Mouse (Mus musculus) forebrain, embryonic 14.5 days (tissue): Measurements from ENCODE around the gene Adam30. TPM values are rescaled to one million over a fixed set of nuclear protein-coding genes. Genes with fewer than 3 reads are reported as not detected.

Experiments used
- ATAC-seq: fragments of 200-750 bp; cut with Nextera tagmentation; 2 replicates; pipeline ENCODE4 v1.8.0; 2017; ENCODE audit warnings: mild to moderate bottlenecking, moderate library complexity
- DNase-seq: peaks from one replicate; pipeline ENCODE4 v3.0.0-alpha.2; 2015; ENCODE audit warnings: low spot score
- H3K27ac ChIP-seq: fragments of 300-500 bp; sonication (generic); 2 replicates; pipeline ENCODE4 v1.5.1; 2014; ENCODE audit warnings: low read depth, mild to moderate bottlenecking, control low read depth, low read length, moderate library complexity
- H3K27me3 ChIP-seq: fragments of 300-500 bp; sonication (generic); replicated peaks from 2 replicates; pipeline ENCODE4 v1.6.1; 2014; ENCODE audit warnings: low read length, control low read depth, mixed read lengths; ENCODE audit not compliant: control insufficient read depth, insufficient read depth
- H3K36me3 ChIP-seq: fragments of 300-500 bp; sonication (generic); 2 replicates; pipeline ENCODE4 v1.6.1; 2014; ENCODE audit warnings: low read length, control low read depth; ENCODE audit not compliant: control insufficient read depth, insufficient read depth
- H3K4me1 ChIP-seq: fragments of 300-500 bp; sonication (generic); 2 replicates; pipeline ENCODE4 v1.6.1; 2014; ENCODE audit warnings: antibody characterized with exemption, low read length, control low read depth; ENCODE audit not compliant: control insufficient read depth, insufficient read depth
- H3K4me2 ChIP-seq: fragments of 300-500 bp; sonication (generic); 2 replicates; pipeline ENCODE4 v1.6.1; 2014; ENCODE audit warnings: mild to moderate bottlenecking, control low read depth, low read length
- H3K4me3 ChIP-seq: fragments of 300-500 bp; sonication (generic); 2 replicates; pipeline ENCODE4 v1.5.1; 2014; ENCODE audit warnings: low read depth, low read length, control low read depth
- H3K9ac ChIP-seq: fragments of 300-500 bp; sonication (generic); 2 replicates; pipeline ENCODE4 v1.6.1; 2014; ENCODE audit warnings: mild to moderate bottlenecking, low read length, control low read depth, moderate library complexity
- H3K9me3 ChIP-seq: fragments of 300-500 bp; sonication (generic); replicated peaks from 2 replicates; pipeline ENCODE4 v1.6.1; 2016; ENCODE audit warnings: low read length, control low read depth, mixed read lengths; ENCODE audit not compliant: control insufficient read depth
- WGBS: fragments of 180-500 bp; shearing (Covaris S2); extraction: QIAGEN DNeasy Blood & Tissue Kit; methylation state at CpG from one replicate; pipeline ENCODE4 v1.1.7; 2014; 5-methylcytosine and 5-hydroxymethylcytosine counted together
- polyA plus RNA-seq: library from polyadenylated mRNA; unstranded; fragments of >200 nt; fragmentation: Nextera tagmentation; extraction: Ambion mirVana; gene quantifications from 2 replicates; pipeline ENCODE4 v1.2.1, GENCODE M21; 2014

The Adam30 gene
- polyA plus RNA-seq, 1 experiment from 2014 or later = not detected

- no peak overlapping the region for H3K4me3 ChIP-seq
- no peak overlapping the region for H3K9ac ChIP-seq
- no peak overlapping the region for H3K27ac ChIP-seq
- H3K9me3 ChIP-seq = no peaks in the 10 kb centered on the region
- no peaks in the 10 kb centered on the region for H3K27me3 ChIP-seq
- DNase-seq = no peak
- no peak overlapping the region for H3K4me2 ChIP-seq
- no peaks in the 10 kb centered on the region for H3K36me3 ChIP-seq
- WGBS = 76% methylated on average over 2 of the region's 2 CpGs
- no peak for ATAC-seq
- no peaks in the 10 kb centered on the region for H3K4me1 ChIP-seq
Observed at GRCm38 (mm10) chr3:98157585-98157984, 2.8 kb upstream of the Adam30 start.

GRCm38 (mm10) chr3:98158646-98159045 is 1.8 kb upstream of the Adam30 start:
- Histone ChIP-seq H3K9ac (no peak overlapping the region), H3K4me2 (no peak overlapping the region), H3K36me3 (no peaks in the 10 kb centered on the region), H3K4me3 (no peak overlapping the region), H3K27me3 (no peaks in the 10 kb centered on the region), H3K27ac (no peak overlapping the region), H3K9me3 (no peaks in the 10 kb centered on the region), H3K4me1 (no peaks in the 10 kb centered on the region)
- ATAC-seq = no peak
- WGBS = 83% methylated on average over 4 of the region's 4 CpGs
- no peak for DNase-seq

DNA sequence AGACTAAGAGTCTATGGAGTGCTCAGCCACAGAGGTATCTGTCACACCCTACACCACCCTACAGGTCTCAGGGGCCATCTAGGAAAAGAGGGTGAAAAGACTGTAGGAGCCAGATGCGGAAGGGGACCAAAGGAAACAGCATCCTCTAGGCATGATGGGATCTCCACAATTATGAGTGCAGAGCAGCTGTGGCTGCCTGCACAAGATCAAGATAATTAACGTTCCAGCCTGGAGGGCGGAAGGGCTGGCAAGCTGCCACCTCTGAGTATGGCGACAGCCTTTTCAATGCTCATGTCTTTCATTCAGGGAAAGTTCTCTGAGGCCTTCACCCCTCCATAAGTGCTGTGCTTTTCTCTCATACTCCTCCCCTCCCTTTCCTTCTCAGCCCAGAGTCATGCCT is 1.1 kb upstream of the Adam30 start:
- H3K9ac ChIP-seq = no peak overlapping the region
- H3K4me2 ChIP-seq = no peak overlapping the region
- H3K9me3 ChIP-seq = no peaks in the 10 kb centered on the region
- no peak overlapping the region for H3K4me3 ChIP-seq
- no peaks in the 10 kb centered on the region for H3K27me3 ChIP-seq
- ATAC-seq (no peak), DNase-seq (peak; percentile 65)
- H3K27ac ChIP-seq = no peak overlapping the region
- 8% methylated on average over 4 of the region's 4 CpGs for WGBS
- H3K36me3 ChIP-seq = no peaks in the 10 kb centered on the region
- no peaks in the 10 kb centered on the region for H3K4me1 ChIP-seq

GRCm38 (mm10) chr3:98178340-98178739 is 17.9 kb downstream of the Adam30 start:
- WGBS = 57% methylated on average over 4 of the region's 4 CpGs

GRCm38 (mm10) chr3:98180805-98181204 is 20.4 kb downstream of the Adam30 start:
- Histone ChIP-seq H3K4me2 (no peak overlapping the region), H3K4me1 (no peaks in the 10 kb centered on the region), H3K9me3 (no peaks in the 10 kb centered on the region), H3K27ac (no peak overlapping the region), H3K9ac (no peak overlapping the region), H3K36me3 (no peaks in the 10 kb centered on the region), H3K27me3 (no peaks in the 10 kb centered on the region), H3K4me3 (no peak overlapping the region)
- DNase-seq = peak; percentile 85
- WGBS = 24% methylated on average over 7 of the region's 7 CpGs
- peak; percentile 65; the same call in 1 of the 2 replicates for ATAC-seq

More at GRCm38 (mm10) chr3:98178340-98178739, 17.9 kb downstream of the Adam30 start:
- Histone ChIP-seq H3K4me1 (no peaks in the 10 kb centered on the region), H3K36me3 (no peaks in the 10 kb centered on the region), H3K27ac (no peak overlapping the region), H3K9me3 (no peaks in the 10 kb centered on the region), H3K27me3 (no peaks in the 10 kb centered on the region), H3K9ac (no peak overlapping the region), H3K4me2 (no peak overlapping the region), H3K4me3 (no peak overlapping the region)
- ATAC-seq (no peak), DNase-seq (peak; percentile 52)

DNA sequence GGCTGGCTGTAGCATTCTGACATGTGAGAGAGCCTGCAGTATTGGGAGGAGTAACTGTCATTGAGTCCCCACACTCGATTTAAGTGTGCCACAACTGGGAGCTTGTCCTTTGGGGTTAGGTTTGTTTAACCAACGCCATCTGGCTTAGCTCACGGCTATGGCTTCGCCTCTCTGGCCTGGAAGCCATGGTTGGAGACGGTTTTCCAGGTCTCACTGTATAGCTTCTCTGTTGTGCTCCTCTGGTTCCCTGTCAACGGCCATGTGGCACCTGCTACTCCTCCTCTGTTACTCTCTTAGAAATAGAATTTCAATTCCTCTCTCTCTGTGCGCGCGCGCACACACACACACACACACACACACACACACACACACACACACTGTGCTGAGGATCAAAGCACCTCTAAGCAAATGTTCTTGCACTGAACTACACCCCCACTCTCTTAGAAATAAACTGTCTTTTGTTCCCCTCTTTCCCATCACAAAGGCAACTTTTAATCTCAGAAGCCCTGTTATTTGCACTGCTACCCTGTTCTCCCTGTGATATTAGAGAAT is 24.8 kb downstream of the Adam30 start:
- Histone ChIP-seq H3K9me3 (no peaks in the 10 kb centered on the region), H3K36me3 (no peaks in the 10 kb centered on the region), H3K4me3 (no peak overlapping the region), H3K27me3 (no peaks in the 10 kb centered on the region), H3K4me1 (no peaks in the 10 kb centered on the region), H3K9ac (no peak overlapping the region), H3K4me2 (no peak overlapping the region), H3K27ac (no peak overlapping the region)
- WGBS = 47% methylated on average over 10 of the region's 10 CpGs
- DNase-seq (peak; percentile 24), ATAC-seq (no peak)

DNA sequence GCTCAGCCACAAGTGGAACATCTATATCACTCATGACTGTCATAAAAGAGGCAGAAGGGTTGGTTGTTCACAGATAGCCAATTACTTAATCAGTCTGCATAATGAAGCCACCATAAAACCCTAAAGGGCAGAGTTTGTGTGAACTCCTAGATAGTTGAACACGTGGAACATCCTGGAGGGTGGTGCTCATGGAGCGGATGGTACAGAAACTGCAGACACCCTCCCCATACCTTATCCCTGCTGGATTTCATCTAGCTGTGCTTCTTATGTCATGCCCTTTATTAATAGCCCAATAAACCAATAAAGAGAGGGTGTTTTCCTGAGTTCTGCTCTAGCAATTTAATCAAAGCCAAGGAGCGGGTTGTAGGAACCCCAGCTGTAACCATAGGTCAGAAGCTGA is 27.3 kb downstream of the Adam30 start:
- DNase-seq = no peak
- WGBS = 85% methylated on average over 3 of the region's 3 CpGs
- Histone ChIP-seq H3K27ac (no peak overlapping the region), H3K4me2 (no peak overlapping the region), H3K4me3 (no peak overlapping the region), H3K4me1 (no peaks in the 10 kb centered on the region), H3K36me3 (no peaks in the 10 kb centered on the region), H3K9me3 (no peaks in the 10 kb centered on the region), H3K9ac (no peak overlapping the region), H3K27me3 (no peaks in the 10 kb centered on the region)
- no peak for ATAC-seq

DNA sequence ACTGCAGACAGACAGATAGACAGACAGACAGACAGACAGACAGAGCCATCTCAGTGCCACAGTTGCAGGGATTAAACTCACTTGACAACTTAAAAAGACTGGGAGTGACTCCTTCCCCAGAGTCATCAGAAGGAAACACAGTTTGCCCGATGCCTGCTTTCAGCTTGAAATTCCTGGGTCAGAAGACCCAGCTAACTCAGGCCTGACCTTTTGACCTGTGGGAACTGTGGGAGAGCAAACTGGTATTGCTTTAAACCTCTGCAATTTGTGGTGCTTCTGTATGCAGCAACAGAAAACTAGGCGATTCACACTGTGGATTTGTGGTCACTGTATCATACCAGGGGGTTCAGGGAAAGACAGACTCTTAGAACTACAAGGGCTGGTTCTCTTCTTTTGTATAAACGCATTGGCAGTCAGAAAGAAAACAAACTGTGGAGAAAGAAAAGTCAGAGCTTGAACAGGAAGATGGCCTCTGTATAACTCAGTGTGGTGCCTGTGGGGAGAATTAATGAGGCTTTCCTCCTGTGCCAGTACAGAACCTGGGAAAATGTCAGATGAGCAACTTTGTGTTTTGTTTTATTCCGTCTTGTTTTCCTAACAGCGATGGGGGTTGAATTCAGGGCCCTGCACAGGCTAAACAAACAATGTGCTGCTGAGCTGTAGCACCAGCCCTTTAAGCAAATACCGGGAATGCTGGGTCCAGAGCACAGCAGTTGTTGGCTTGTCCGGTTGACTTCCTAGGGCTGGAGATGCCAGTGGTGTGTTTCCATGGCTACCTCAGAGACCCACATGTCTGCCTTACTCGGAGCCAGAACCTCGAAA is 37.5 kb downstream of the Adam30 start:
- no peak overlapping the region for H3K9ac ChIP-seq
- no peak overlapping the region for H3K27ac ChIP-seq
- no peaks in the 10 kb centered on the region for H3K36me3 ChIP-seq
- no peak overlapping the region for H3K4me2 ChIP-seq
- H3K4me3 ChIP-seq = no peak overlapping the region
- no peaks in the 10 kb centered on the region for H3K27me3 ChIP-seq
- ATAC-seq (no peak), DNase-seq (peak; percentile 23)
- no peaks in the 10 kb centered on the region for H3K9me3 ChIP-seq
- WGBS = 13% methylated on average over 9 of the region's 9 CpGs
- H3K4me1 ChIP-seq = no peaks in the 10 kb centered on the region; the same call in 1 of the 2 replicates

GRCm38 (mm10) chr3:98199747-98200146 is 39.3 kb downstream of the Adam30 start:
- no peaks in the 10 kb centered on the region for H3K9me3 ChIP-seq
- H3K36me3 ChIP-seq = no peaks in the 10 kb centered on the region
- no peak for ATAC-seq
- no peak for DNase-seq
- H3K9ac ChIP-seq = no peak overlapping the region
- no peak overlapping the region for H3K4me2 ChIP-seq
- 80% methylated on average over 5 of the region's 5 CpGs for WGBS
- no peaks in the 10 kb centered on the region for H3K27me3 ChIP-seq
- H3K27ac ChIP-seq = no peak overlapping the region
- no peak overlapping the region for H3K4me3 ChIP-seq
- no peaks in the 10 kb centered on the region; the same call in 1 of the 2 replicates for H3K4me1 ChIP-seq
